Mouse (Mus musculus) heart, postnatal 14 days (tissue): Measurements from ENCODE around the gene Tnfrsf11a. TPM values are rescaled to one million over a fixed set of nuclear protein-coding genes. Genes with fewer than 3 reads are reported as not detected.

ENCODE experiments used
- DNase-seq, 2 experiments: peaks; one replicate each; pipeline ENCODE4 v3.0.0; 2021 to 2022
- intact Hi-C: fragments of 180-260 bp; cut with DNase I; formaldehyde crosslinking; loops from one replicate; pipeline ENCODE4 v1.15.1; 2025
- total RNA-seq, 2 experiments: library from RNA; stranded (reverse); gene quantifications; 2 replicates each; pipeline ENCODE4 v1.2.3; 2021

The Tnfrsf11a gene
- total RNA-seq, 2 experiments from 2014 or later: 1.6 to 1.7 TPM

- DNase-seq: no peak
- intact Hi-C loops: no loop called here
These were observed 105.8 kb downstream of the Tnfrsf11a start for GRCm38 (mm10) chr1:105886358-105886757.

- intact Hi-C loops: loop anchor here (1.0 to 10.0 kb wide), 4 partner anchors 96 to 506 kb away; no protein-coding TSS in a partner anchor
- DNase-seq: peak; percentile 89 to 94
These were observed 110.7 kb downstream of the Tnfrsf11a start for GRCm38 (mm10) chr1:105891032-105891725.

GRCm38 (mm10) chr1:105895019-105895418 is 114.5 kb downstream of the Tnfrsf11a start:
- DNase-seq: no peak
- intact Hi-C loops: loop anchor here (10.0 kb wide), 1 partner anchor 270 kb away; no protein-coding TSS in a partner anchor

Other genes starting within 250 kb of the Tnfrsf11a start
- gene Pign, start 117.0 kb upstream of the Tnfrsf11a start, total RNA-seq: 10 to 100 TPM; 14.0 to 19.2 TPM
- gene Relch, start 116.9 kb upstream of the Tnfrsf11a start, total RNA-seq: 10 to 100 TPM; 22.9 to 25.3 TPM
- 10 to 100 TPM in 1 of 2 experiments, 1 to 10 TPM in 1; 8.6 to 10.4 TPM for gene Zcchc2, start 209.7 kb downstream of the Tnfrsf11a start, total RNA-seq